Mouse (Mus musculus) heart, adult 2 months (tissue): ENCODE measurements around the gene Grk3.

Source experiments
- CTCF ChIP-seq: fragments of 200-600 bp; IDR thresholded peaks from 2 replicates; pipeline ENCODE4 v1.8.1; 2022; ENCODE audit warnings: antibody characterized with exemption, mild to moderate bottlenecking, moderate library complexity
- EP300 ChIP-seq: fragments of 200-500 bp; IDR thresholded peaks from 2 replicates; pipeline ENCODE4 v1.6.1; 2011; ENCODE audit warnings: low read depth, low read length, control low read depth; ENCODE audit not compliant: insufficient read depth

DNA sequence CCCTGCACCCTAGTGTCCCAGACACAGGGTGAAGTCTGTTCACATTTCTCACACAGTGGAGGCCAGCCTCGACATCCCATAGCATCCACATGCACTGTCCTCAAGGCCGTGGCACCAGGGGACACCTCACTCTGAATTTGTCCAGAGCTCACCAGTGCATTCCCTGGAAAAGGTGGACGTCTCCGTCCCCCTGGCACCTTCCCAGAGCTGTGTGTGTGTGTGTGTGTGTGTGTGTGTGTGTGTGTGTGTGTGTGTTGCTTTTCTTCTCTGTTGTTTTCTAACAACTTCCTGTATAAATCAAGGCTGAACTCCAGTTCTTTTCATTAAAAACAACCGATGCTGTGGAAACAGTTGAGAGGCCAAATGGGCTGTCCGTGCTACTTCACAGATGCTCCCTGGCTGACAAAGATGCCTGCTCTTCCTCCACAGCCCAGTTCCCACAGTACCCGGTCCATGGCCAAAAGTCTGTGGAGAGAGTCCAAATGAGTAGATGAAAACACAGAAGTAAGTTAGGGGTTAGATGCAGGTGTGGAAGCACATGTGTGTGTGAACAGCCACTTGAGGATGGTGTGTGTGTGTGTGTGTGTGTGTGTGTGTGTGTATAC is 35.1 kb upstream of the Grk3 start:
- TF ChIP-seq CTCF (no peak), EP300 (no peak)
